Mouse (Mus musculus) lung, postnatal 14 days (tissue): ENCODE data around the gene Sik2.

Experiments used
- DNase-seq: peaks from one replicate; pipeline ENCODE4 v3.0.0; 2021

Sik2 gene

GRCm38 (mm10) chr9:51008841-51009655 lies at the start of gene Sik2:
TSS of gene Sik2 (minus strand) at chr9:51009073.
- peak; percentile 92 for DNase-seq

DNA sequence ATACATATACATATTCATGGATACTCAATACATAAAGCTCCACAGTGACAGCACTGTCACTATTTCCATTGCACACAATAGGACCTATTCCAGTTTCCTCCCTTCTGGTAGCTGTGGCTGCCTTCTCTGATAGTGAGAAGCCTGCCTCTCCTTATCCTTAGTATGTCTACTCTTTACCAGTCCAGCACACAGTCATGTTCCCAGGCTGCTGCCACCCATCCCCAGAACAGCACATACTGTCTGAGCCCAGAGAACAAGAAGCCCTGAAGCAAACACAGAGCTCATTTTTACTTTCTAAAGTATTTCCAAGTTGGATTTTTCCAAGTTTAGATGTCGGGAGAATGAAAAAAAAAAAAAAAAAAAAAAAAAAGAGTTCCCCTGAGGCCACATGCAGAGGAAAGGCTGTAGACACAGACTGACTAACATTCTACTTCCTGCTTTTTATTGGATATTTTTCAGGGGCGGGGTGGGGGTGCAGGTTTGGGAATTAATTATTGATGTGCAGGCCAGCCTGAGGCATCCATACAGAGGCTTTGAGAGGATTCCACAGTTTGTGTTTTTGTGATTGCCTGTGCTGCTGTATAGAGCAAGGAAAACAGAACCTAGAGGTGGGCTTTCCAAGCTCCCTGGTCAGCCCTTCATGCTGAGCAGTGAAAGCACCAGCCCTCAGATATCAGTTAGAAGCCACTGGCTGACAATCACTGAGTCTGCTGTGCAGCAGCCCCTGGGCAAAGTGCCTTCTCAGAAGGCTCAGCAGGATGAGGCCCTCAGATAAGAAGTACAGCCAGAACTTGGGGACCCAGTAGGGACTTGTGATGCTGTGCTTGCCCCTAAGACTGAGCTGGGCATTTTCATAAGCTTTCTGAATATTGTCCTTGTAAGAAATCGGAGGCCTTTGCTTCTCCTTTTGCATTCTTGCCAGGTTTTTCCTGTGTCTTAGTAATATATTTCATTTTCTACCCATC lies 47.8 kb upstream of the Sik2 start:
- DNase-seq, result no peak

- DNase-seq, result no peak
Observed at GRCm38 (mm10) chr9:51052180-51052579, 43.3 kb upstream of the Sik2 start.

DNA sequence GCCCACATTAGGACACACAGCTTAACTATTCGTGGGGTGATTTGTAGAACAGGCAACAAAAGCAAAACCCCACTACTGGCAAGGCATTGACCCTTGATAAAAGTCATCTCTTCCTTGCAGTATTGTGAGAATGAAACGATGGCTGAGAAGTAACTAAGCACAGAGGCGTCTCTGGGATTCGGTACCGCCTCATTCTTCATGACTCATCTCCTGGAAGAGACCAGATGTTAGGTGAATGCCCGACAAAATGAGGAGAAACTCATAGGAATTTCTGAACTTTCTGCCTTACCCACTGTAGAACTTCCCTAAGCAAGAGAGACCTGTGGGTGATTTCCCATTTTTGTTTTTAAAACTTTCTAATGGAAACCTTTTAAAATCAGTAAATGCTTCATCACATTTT lies 33.3 kb upstream of the Sik2 start:
- DNase-seq, result no peak

GRCm38 (mm10) chr9:51041491-51041980 lies 32.7 kb upstream of the Sik2 start:
- DNase-seq, result no peak

- no peak for DNase-seq
Observed at GRCm38 (mm10) chr9:51032785-51033529, 24.1 kb upstream of the Sik2 start.

- DNase-seq, result no peak
Observed at GRCm38 (mm10) chr9:51032291-51032690, 23.4 kb upstream of the Sik2 start.

- no peak for DNase-seq
Observed at GRCm38 (mm10) chr9:51031603-51032002, 22.7 kb upstream of the Sik2 start.

DNA sequence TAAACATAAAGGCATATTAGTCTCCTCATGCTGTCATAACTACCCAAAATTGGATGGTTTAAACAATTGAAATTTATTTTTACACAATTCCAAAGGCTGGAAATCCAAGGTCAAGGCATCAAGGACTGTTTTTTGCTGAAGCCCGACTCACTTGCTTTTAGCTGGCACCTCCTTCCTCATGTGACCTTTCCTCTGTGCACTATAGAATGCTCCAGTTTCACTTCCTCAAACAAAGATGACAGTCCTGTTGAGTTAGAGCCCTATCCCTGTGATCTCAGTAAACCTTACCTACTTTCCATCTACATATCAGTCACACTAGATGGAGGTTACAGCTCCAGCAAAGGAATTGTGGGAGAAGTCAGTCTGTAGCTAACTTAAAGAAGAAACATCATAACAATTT lies 21.3 kb upstream of the Sik2 start:
- no peak for DNase-seq

GRCm38 (mm10) chr9:51026952-51027351 lies 18.1 kb upstream of the Sik2 start:
- DNase-seq, result no peak

GRCm38 (mm10) chr9:51021123-51021795 lies 12.4 kb upstream of the Sik2 start:
- no peak for DNase-seq

- DNase-seq, result no peak
Observed at GRCm38 (mm10) chr9:51020351-51020750, 11.5 kb upstream of the Sik2 start.

DNA sequence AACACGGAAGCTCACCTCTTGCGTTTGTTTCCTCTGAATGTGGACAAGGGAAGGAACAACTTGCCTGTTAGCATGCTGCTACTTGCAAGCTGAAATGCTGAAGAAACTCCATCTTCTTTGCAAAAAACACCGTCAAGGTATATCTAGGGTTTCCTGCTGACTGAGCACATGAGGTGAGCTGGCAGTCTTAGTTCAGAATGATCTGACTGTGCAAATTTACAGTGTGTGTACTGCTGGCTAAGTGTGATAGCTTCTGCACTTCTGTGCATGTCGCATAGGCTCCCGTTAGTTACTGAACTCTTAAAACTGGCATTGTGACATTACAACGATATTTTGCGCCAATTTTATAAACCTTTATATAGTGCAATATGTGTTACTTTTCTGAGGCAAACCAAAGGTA lies 10.8 kb upstream of the Sik2 start:
- no peak for DNase-seq

- DNase-seq, result no peak
Observed at GRCm38 (mm10) chr9:51015732-51016131, 6.9 kb upstream of the Sik2 start.

DNA sequence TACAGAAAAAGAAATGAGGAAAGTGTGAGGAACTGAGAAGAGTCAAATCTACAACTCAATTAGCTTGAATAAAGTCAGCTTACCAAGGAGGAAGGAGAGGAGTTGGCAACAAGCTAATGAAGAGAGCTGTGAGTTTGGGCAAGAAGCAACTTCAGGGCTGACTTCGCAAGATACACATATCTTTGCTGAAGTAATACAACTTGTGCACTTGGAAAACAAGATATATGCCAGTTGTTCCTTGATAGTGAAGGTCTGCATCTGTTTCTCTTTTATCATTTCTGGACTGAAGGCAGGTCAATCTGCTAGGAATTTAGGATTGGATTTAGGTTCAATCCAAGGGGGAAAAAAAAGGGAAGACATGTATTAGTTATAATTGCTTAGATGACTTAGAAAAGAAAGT lies 4.8 kb upstream of the Sik2 start:
- DNase-seq, result no peak

DNA sequence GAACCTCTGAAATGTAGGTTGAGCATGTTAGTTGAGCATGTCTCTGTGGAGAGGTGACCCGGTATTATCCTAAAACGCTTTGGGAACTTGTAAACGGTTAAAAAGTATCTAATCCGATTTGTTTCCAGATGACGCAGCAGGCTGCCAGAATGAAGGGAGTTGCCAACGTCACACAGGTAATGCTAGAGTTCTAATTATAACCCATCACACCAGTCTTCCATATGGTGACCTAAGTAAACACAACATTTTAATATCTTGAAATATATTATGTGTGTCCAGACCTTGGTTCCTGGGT lies 730 bp upstream of the Sik2 start:
- DNase-seq, result no peak

GRCm38 (mm10) chr9:51008068-51008840 lies 619 bp downstream of the Sik2 start:
- DNase-seq, result peak; percentile 43

DNA sequence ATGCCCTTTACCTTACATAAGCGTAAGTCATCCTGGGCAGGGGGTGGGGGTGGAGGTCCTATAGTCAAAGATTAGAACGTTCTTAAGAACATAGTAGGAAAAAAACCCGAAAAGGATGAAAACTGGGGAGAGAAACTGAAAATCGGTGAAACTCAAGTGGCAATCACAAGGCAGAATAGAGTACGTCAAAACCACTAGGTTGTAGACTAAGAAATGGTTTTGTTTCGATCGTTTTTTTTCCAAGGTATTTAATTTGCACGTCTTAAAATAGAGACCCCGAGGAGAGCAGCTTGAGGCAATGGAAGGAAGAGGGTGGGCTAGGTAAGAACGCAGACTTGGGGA lies 1.2 kb downstream of the Sik2 start:
- DNase-seq, result no peak

DNA sequence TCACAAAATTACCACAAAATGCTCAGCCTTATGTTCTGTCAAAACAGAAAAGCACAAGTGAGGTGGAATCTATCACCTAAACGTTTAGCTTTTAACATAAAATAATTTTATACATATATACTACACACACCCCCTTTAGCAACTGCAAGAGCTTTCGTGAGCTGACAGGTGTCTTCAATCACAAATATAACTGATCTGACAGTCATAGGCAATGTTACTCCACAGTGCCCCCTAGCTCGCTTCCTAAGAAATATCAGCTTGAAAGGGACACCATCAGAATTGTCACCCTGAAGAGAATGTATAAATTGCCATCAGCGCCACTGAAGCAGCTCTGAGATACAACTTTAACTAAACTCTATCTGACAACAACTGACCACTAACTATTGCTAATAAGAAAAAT lies 2.0 kb downstream of the Sik2 start:
- peak; percentile 80 for DNase-seq

DNA sequence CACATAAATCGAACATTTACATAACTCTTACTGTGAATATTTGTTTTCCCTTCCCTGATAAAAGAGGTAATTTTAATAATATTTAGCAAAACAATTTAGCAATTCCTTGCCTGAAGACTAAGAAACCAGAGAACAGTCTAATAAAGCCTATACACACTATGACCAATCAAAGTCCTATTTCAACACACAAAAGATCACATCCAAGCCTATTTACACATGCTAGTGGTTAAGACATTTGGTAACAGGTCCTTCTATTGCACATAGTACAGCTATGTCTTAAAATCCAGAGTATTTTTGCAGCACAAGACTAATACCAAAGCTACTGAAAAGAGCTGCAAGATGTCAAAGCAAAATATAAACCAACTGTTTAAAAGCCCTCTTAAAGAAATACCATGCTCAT lies 4.8 kb downstream of the Sik2 start:
- DNase-seq, result no peak

- DNase-seq, result no peak
Observed at GRCm38 (mm10) chr9:50986677-50987076, 22.2 kb downstream of the Sik2 start.

- DNase-seq, result no peak
Observed at GRCm38 (mm10) chr9:50986123-50986522, 22.8 kb downstream of the Sik2 start.
